Mouse (Mus musculus): Measurements from ENCODE around the gene Tle4. TPM values are rescaled to one million over a fixed set of nuclear protein-coding genes. Genes with fewer than 3 reads are reported as not detected.
A peak's percentile ranks its signal among the peaks of the same experiment; 100 is the strongest.

Gene Tle4
- total and polyA plus RNA-seq, 2 experiments from 2014 or later = 22.9 to 82.7 TPM

GRCm38 (mm10) chr19:14426244-14426868, 171.5 kb downstream of the Tle4 start:
- DNase-seq (no peak), ATAC-seq (no peak)
- WGBS = 55% methylated on average over 19 of the region's 19 CpGs
- H3K27ac ChIP-seq (ENCODE audit: low read depth, low read length) = no peak overlapping the region
- no peak overlapping the region for H3K4me3 ChIP-seq (ENCODE audit: low read depth, low read length)
- peaks cover 3% of the 10 kb centered on the region; the same call in 1 of the 2 replicates for H3K27me3 ChIP-seq (ENCODE audit: insufficient read depth, low read length)
- H3K9me3 ChIP-seq (ENCODE audit: low read length) = no peaks in the 10 kb centered on the region
- H3K4me1 ChIP-seq (ENCODE audit: insufficient read depth) = no peaks in the 10 kb centered on the region
- H3K36me3 ChIP-seq (ENCODE audit: insufficient read depth) = no peaks in the 10 kb centered on the region
- no peak overlapping the region for H3K9ac ChIP-seq
- TF ChIP-seq CTCF (IDR thresholded peaks at IDR 0.05; ENCODE audit: low read depth) = no peak
- no peak overlapping the region for H3K4me2 ChIP-seq (ENCODE audit: low read depth)

- Histone ChIP-seq H3K4me3 (ENCODE audit: low read depth, low read length) (no peak overlapping the region), H3K9me3 (ENCODE audit: low read length) (no peaks in the 10 kb centered on the region), H3K36me3 (ENCODE audit: insufficient read depth) (no peaks in the 10 kb centered on the region), H3K9ac (no peak overlapping the region), H3K4me1 (ENCODE audit: insufficient read depth) (no peaks in the 10 kb centered on the region), H3K27ac (ENCODE audit: low read depth, low read length) (no peak overlapping the region), H3K27me3 (ENCODE audit: insufficient read depth, low read length) (peaks cover 3% of the 10 kb centered on the region; the same call in 1 of the 2 replicates), H3K4me2 (ENCODE audit: low read depth) (no peak overlapping the region)
- no peak for TF ChIP-seq CTCF (IDR thresholded peaks at IDR 0.05; ENCODE audit: low read depth)
- 86% methylated on average over 6 of the region's 6 CpGs for WGBS
- DNase-seq = no peak
- ATAC-seq = no peak
Observed at GRCm38 (mm10) chr19:14425122-14425521, 172.7 kb downstream of the Tle4 start.

- H3K4me1 ChIP-seq (ENCODE audit: insufficient read depth) = no peaks in the 10 kb centered on the region
- H3K27ac ChIP-seq (ENCODE audit: low read depth, low read length) = no peak overlapping the region
- peaks cover 3% of the 10 kb centered on the region; the same call in 1 of the 2 replicates for H3K27me3 ChIP-seq (ENCODE audit: insufficient read depth, low read length)
- no peaks in the 10 kb centered on the region for H3K9me3 ChIP-seq (ENCODE audit: low read length)
- 62% methylated on average over 12 of the region's 12 CpGs for WGBS
- no peak overlapping the region for H3K4me2 ChIP-seq (ENCODE audit: low read depth)
- ATAC-seq = no peak
- no peak overlapping the region for H3K9ac ChIP-seq
- DNase-seq = no peak
- no peak; the same call in 1 of the 2 replicates for TF ChIP-seq CTCF (IDR thresholded peaks at IDR 0.05; ENCODE audit: low read depth)
- H3K36me3 ChIP-seq (ENCODE audit: insufficient read depth) = no peaks in the 10 kb centered on the region
- no peak overlapping the region for H3K4me3 ChIP-seq (ENCODE audit: low read depth, low read length)
Observed at GRCm38 (mm10) chr19:14424016-14424964, 173.6 kb downstream of the Tle4 start.

GRCm38 (mm10) chr19:14421691-14422090, 176.2 kb downstream of the Tle4 start:
- DNase-seq (no peak), ATAC-seq (peak; percentile 43; the same call in 1 of the 2 replicates)
- WGBS = 92% methylated on average over 5 of the region's 5 CpGs
- H3K4me1 ChIP-seq (ENCODE audit: insufficient read depth) = no peaks in the 10 kb centered on the region
- no peaks in the 10 kb centered on the region for H3K9me3 ChIP-seq (ENCODE audit: low read length)
- H3K9ac ChIP-seq = no peak overlapping the region
- TF ChIP-seq CTCF (IDR thresholded peaks at IDR 0.05; ENCODE audit: low read depth) = no peak
- H3K36me3 ChIP-seq (ENCODE audit: insufficient read depth) = no peaks in the 10 kb centered on the region
- no peak overlapping the region for H3K4me2 ChIP-seq (ENCODE audit: low read depth)
- peaks cover 3% of the 10 kb centered on the region; the same call in 1 of the 2 replicates for H3K27me3 ChIP-seq (ENCODE audit: insufficient read depth, low read length)
- H3K27ac ChIP-seq (ENCODE audit: low read depth, low read length) = no peak overlapping the region
- no peak overlapping the region for H3K4me3 ChIP-seq (ENCODE audit: low read depth, low read length)

GRCm38 (mm10) chr19:14419886-14420285, 178.0 kb downstream of the Tle4 start:
- 69% methylated on average over 5 of the region's 5 CpGs for WGBS
- Histone ChIP-seq H3K4me3 (ENCODE audit: low read depth, low read length) (no peak overlapping the region), H3K4me1 (ENCODE audit: insufficient read depth) (no peaks in the 10 kb centered on the region), H3K9ac (no peak overlapping the region), H3K36me3 (ENCODE audit: insufficient read depth) (no peaks in the 10 kb centered on the region), H3K27ac (ENCODE audit: low read depth, low read length) (no peak overlapping the region), H3K9me3 (ENCODE audit: low read length) (no peaks in the 10 kb centered on the region), H3K4me2 (ENCODE audit: low read depth) (no peak overlapping the region), H3K27me3 (ENCODE audit: insufficient read depth, low read length) (peaks cover 3% of the 10 kb centered on the region)
- no peak for DNase-seq
- TF ChIP-seq CTCF (IDR thresholded peaks at IDR 0.05; ENCODE audit: low read depth) = no peak
- no peak for ATAC-seq

- Histone ChIP-seq H3K4me1 (ENCODE audit: insufficient read depth) (no peaks in the 10 kb centered on the region), H3K27me3 (ENCODE audit: insufficient read depth, low read length) (no peaks in the 10 kb centered on the region; the same call in 1 of the 2 replicates), H3K9ac (no peak overlapping the region), H3K9me3 (ENCODE audit: low read length) (no peaks in the 10 kb centered on the region), H3K27ac (ENCODE audit: low read depth, low read length) (no peak overlapping the region), H3K4me2 (ENCODE audit: low read depth) (no peak overlapping the region), H3K4me3 (ENCODE audit: low read depth, low read length) (no peak overlapping the region), H3K36me3 (ENCODE audit: insufficient read depth) (no peaks in the 10 kb centered on the region)
- DNase-seq (no peak), ATAC-seq (no peak)
- WGBS = 36% methylated on average over 5 of the region's 5 CpGs
- TF ChIP-seq CTCF (IDR thresholded peaks at IDR 0.05; ENCODE audit: low read depth) = no peak
Observed at GRCm38 (mm10) chr19:14416845-14417244, 181.0 kb downstream of the Tle4 start.

GRCm38 (mm10) chr19:14415996-14416395, 181.9 kb downstream of the Tle4 start:
- H3K27me3 ChIP-seq (ENCODE audit: insufficient read depth, low read length) = no peaks in the 10 kb centered on the region; the same call in 1 of the 2 replicates
- no peaks in the 10 kb centered on the region for H3K4me1 ChIP-seq (ENCODE audit: insufficient read depth)
- H3K4me2 ChIP-seq (ENCODE audit: low read depth) = no peak overlapping the region
- no peak overlapping the region for H3K4me3 ChIP-seq (ENCODE audit: low read depth, low read length)
- no peak overlapping the region for H3K9ac ChIP-seq
- DNase-seq (no peak), ATAC-seq (no peak)
- H3K36me3 ChIP-seq (ENCODE audit: insufficient read depth) = no peaks in the 10 kb centered on the region
- H3K9me3 ChIP-seq (ENCODE audit: low read length) = no peaks in the 10 kb centered on the region
- H3K27ac ChIP-seq (ENCODE audit: low read depth, low read length) = no peak overlapping the region
- WGBS = 36% methylated on average over 6 of the region's 6 CpGs
- TF ChIP-seq CTCF (IDR thresholded peaks at IDR 0.05; ENCODE audit: low read depth) = no peak

All from forebrain, postnatal 0 days (tissue).